Mouse (Mus musculus): ENCODE measurements around the gene Dhcr24. TPM values are rescaled to one million over a fixed set of nuclear protein-coding genes. Genes with fewer than 3 reads are reported as not detected.

Dhcr24 gene
- polyA plus RNA-seq, 1 experiment from 2014 or later = 6.5 TPM

DNA sequence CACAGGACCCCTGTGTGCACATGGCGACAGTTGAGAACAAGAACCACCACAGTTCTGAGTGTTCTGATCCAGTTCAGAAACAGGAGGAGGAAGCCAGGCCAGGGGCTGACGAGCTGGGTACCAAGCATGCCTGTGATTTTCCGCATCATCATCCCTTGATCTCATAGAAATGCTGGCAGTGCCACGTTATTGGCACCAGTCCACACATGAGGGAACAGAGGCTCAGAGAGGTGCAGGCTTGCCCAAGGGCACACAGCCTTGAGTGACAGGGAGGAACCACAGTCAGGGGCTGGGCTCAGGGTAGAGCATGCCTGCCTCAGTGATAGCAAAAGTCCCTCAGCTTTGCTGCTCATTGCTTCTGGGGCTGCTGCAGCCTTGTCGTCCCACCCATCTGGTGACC, 67.0 kb downstream of the Dhcr24 start:
- 66% methylated on average over 5 of the region's 5 CpGs for WGBS (ENCODE audit: insufficient replicate concordance)
- Histone ChIP-seq H3K27me3 (peaks cover 46% of the 10 kb centered on the region), H3K27ac (no peak overlapping the region)

DNA sequence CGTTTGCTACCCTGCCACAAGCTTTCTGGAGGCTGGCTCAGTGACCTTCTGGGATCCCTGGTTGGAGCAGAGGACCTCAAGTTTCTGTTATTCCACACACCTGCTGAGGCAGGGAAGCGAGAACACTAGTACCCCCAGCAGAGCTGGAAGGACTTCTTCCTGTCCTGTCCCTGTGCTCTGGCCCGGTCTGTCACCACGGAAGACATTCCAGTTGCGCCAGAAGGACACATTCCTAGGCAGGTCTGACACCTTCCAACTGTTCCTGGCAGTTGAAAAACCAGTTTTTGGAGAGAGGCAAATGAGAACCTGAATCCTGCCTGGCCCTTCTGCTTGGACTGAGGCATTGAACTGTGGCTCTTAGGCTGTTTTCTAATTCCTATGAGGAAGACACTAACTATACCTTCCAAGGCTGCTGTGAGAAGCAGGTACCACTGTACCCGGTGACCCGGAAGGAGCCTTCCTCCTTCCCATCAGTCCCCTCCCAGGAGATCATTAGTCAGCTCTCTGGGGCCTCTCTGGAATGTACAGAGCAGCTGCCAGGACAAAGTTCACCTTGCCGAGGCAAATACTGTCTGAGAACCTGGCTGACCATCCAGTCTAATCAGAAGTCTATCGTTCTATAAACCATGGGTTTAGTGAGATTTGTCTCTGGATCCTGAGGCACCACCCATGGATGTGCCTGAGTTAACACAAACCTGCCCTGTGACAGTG, 68.0 kb downstream of the Dhcr24 start:
- WGBS (ENCODE audit: insufficient replicate concordance) = 29% methylated on average over 9 of the region's 9 CpGs
- H3K4me3 ChIP-seq (replicated peaks) = no peak overlapping the region
- ATAC-seq (ENCODE audit: low read depth) = no peak
- no peak for DNase-seq
- H3K27me3 ChIP-seq = peaks cover 44% of the 10 kb centered on the region
- no peak overlapping the region for H3K27ac ChIP-seq
- no peak overlapping the region for H3K4me2 ChIP-seq
- H3K9ac ChIP-seq = no peak overlapping the region
- H3K9me3 ChIP-seq (replicated peaks) = no peaks in the 10 kb centered on the region
- H3K36me3 ChIP-seq = no peaks in the 10 kb centered on the region
- H3K4me1 ChIP-seq (replicated peaks) = no peaks in the 10 kb centered on the region

More for the DNA sequence above, 67.0 kb downstream of the Dhcr24 start:
- no peaks in the 10 kb centered on the region for H3K9me3 ChIP-seq (replicated peaks)
- H3K36me3 ChIP-seq = no peaks in the 10 kb centered on the region
- ATAC-seq (ENCODE audit: low read depth) (no peak), DNase-seq (no peak)
- no peaks in the 10 kb centered on the region for H3K4me1 ChIP-seq (replicated peaks)
- H3K4me3 ChIP-seq (replicated peaks) = no peak overlapping the region
- no peak overlapping the region for H3K4me2 ChIP-seq
- H3K9ac ChIP-seq = no peak overlapping the region

DNA sequence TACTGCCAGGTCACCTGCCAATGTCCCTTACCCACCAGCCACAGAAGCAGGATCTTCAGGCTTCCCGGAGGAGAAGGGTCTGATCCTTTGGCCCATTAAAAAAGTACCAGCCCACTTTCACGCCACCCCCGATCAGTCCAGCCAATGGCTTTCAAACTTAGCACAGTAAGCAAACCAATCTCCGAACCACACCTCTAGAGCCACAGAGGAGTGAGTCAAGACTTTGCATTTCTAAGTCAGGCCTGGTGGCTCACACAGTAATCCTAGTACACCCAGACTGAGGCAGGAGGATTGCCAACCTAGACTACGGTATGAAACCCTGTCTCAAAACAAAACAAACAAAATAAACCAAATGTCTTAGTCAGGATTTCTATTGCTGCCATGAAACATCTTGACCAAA, 68.5 kb downstream of the Dhcr24 start:
- H3K27me3 ChIP-seq = peaks cover 40% of the 10 kb centered on the region
- DNase-seq (no peak), ATAC-seq (ENCODE audit: low read depth) (no peak)
- no peak overlapping the region for H3K4me3 ChIP-seq (replicated peaks)
- H3K36me3 ChIP-seq = no peaks in the 10 kb centered on the region
- H3K27ac ChIP-seq = no peak overlapping the region
- WGBS (ENCODE audit: insufficient replicate concordance) = 58% methylated on average over 5 of the region's 5 CpGs
- H3K4me2 ChIP-seq = no peak overlapping the region
- no peaks in the 10 kb centered on the region for H3K4me1 ChIP-seq (replicated peaks)
- no peak overlapping the region for H3K9ac ChIP-seq
- no peaks in the 10 kb centered on the region for H3K9me3 ChIP-seq (replicated peaks)

DNA sequence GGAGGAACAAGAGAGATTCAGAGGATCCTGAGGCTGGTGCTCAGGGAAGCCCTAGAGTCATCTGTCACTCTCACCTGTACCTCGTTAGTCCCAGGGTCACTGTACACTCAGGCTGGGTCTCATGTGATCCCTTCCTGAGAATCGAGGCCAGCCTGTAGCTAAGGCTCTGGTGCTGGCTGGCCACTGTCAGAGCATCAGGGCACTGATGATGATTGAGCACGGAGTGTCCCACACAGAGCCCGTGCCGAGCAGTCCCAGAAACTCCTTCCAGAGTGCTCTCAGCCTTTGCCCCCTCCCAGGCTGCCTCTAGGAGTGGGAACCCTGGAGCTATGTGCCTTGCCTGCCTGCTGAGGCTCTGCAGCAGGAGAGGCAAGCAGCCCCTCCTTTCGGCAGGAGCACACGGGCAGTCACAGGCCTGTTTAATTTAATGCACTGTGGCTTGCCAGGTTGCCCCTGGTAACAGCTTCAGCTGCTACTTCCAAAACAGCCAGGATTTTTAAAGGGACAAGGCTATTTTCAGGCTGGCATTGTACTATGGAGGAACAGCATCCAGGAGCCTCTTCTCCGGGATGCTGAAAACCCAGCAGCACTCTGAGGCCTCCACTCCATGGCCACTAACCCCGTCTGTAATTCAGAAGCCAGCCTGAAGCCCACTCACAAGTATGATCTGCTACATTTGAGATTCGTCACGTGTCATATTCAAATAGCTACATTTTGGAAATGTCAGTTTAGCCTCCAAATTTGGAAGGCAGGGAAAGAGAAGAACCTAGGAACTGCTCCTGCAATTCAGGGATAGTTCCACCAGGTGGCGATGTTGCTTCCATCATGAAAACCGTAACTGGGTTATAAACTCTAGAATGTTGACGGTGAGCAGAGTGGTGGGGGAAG, 69.7 kb downstream of the Dhcr24 start:
- no peak overlapping the region for H3K4me3 ChIP-seq (replicated peaks)
- no peak overlapping the region for H3K4me2 ChIP-seq
- H3K27me3 ChIP-seq = peaks cover 28% of the 10 kb centered on the region
- ATAC-seq (ENCODE audit: low read depth) (no peak), DNase-seq (peak; percentile 58)
- WGBS (ENCODE audit: insufficient replicate concordance) = 31% methylated on average over 14 of the region's 14 CpGs
- no peaks in the 10 kb centered on the region for H3K36me3 ChIP-seq
- H3K4me1 ChIP-seq (replicated peaks) = no peaks in the 10 kb centered on the region
- H3K9me3 ChIP-seq (replicated peaks) = no peaks in the 10 kb centered on the region
- no peak overlapping the region for H3K9ac ChIP-seq
- H3K27ac ChIP-seq = no peak overlapping the region

DNA sequence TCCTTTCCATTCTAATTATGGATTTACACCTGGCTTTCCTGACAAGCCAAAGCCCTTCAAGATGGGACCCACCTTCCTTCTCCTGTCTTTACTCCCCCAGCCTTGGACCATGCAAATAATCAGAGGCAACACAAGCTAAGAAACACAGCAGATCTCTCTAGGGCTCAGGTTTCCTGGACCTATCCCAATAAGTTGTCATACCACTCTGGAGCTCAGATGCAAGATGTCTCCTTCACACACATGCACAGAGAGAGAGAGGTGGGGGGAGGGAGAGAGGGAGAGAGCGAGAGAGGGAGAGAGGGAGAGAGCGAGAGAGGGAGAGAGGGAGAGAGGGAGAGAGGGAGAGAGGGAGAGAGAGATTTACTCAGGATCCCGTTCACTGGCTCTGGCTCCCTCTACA, 71.5 kb downstream of the Dhcr24 start:
- WGBS (ENCODE audit: insufficient replicate concordance) = 47% methylated on average over 1 of the region's 3 CpGs
- Histone ChIP-seq H3K27ac (no peak overlapping the region), H3K4me1 (replicated peaks) (no peaks in the 10 kb centered on the region), H3K9ac (no peak overlapping the region), H3K4me3 (replicated peaks) (no peak overlapping the region), H3K4me2 (no peak overlapping the region), H3K9me3 (replicated peaks) (no peaks in the 10 kb centered on the region), H3K27me3 (peaks cover 18% of the 10 kb centered on the region), H3K36me3 (no peaks in the 10 kb centered on the region)
- ATAC-seq (ENCODE audit: low read depth) (no peak), DNase-seq (no peak)

DNA sequence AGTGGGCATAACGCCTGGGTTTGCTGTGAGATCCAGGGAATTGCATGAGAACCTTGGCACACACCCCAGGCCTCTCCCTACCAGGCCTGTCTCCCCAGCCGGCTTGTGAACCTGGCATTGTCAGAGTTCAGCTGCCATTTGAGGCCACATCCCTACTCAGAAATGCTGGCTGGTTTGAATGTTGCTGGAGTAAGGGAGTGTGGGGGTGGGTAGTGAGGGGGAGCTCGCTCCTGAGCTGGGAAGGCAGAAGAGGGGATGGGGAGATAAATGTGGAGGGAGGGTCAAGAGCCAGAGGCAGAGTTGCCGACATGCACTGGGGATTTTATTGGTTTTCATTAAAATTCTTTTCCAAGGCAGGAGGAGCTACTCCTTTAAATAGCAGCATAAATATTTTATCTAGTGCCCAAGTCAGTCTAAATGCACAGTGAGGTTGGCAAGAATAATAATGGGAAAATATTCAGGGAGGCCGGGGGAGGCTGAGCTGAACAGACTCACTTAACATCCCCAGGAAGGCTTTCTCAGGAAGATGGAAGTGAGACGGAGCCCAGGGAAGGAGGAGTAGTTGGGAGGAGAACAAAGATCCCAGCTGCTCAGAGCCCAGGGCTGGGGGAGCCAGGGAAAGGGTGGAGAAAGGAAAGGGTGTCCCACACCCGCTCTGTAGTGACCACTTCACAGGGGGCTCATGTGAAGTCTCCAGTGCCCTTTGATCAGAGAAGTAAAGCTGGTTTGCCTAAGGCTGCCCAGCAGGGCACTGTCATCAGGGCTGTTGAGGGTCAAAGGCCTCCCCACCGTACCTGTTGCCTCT, 72.6 kb downstream of the Dhcr24 start:
- H3K4me3 ChIP-seq (replicated peaks) = no peak overlapping the region
- H3K4me1 ChIP-seq (replicated peaks) = no peaks in the 10 kb centered on the region
- H3K4me2 ChIP-seq = no peak overlapping the region
- 36% methylated on average over 8 of the region's 8 CpGs for WGBS (ENCODE audit: insufficient replicate concordance)
- no peak for ATAC-seq (ENCODE audit: low read depth)
- H3K9me3 ChIP-seq (replicated peaks) = no peaks in the 10 kb centered on the region
- H3K27ac ChIP-seq = no peak overlapping the region
- H3K9ac ChIP-seq = no peak overlapping the region
- no peak for DNase-seq
- no peaks in the 10 kb centered on the region for H3K36me3 ChIP-seq
- peaks cover 20% of the 10 kb centered on the region for H3K27me3 ChIP-seq

DNA sequence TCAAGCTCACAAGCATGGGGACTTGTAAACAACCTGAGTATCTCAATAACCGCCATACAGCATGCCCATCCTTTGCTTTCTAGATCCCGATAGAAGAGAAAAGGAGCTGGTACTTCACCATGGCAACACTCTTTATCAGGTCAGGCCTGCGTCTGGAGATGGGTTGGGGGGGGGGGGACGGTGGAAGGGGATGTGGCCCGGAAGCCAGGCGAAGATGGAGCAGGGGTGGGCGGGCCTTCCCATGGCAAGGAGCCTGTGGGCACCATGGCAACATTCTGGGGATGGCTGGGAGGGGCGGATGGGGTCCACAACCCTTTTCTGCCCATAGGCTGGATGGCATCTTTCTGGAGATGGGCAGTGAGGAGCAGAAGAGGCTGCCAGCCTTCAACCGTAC, 73.2 kb downstream of the Dhcr24 start:
- Histone ChIP-seq H3K4me3 (replicated peaks) (no peak overlapping the region), H3K36me3 (no peaks in the 10 kb centered on the region), H3K27me3 (peaks cover 20% of the 10 kb centered on the region), H3K4me1 (replicated peaks) (no peaks in the 10 kb centered on the region), H3K27ac (no peak overlapping the region), H3K9me3 (replicated peaks) (no peaks in the 10 kb centered on the region), H3K9ac (no peak overlapping the region), H3K4me2 (no peak overlapping the region)
- 37% methylated on average over 9 of the region's 9 CpGs for WGBS (ENCODE audit: insufficient replicate concordance)
- DNase-seq = no peak
- no peak for ATAC-seq (ENCODE audit: low read depth)

Other genes with a start within 250 kb of the Dhcr24 start
- gene Usp24, start 244.8 kb upstream of the Dhcr24 start, polyA plus RNA-seq (2015; fragmentation: Nextera tagmentation; extraction: Ambion mirVana) = 5.8 and 6.5 TPM in 2 replicates
- gene Pcsk9, start 96.7 kb upstream of the Dhcr24 start, polyA plus RNA-seq (2015; fragmentation: Nextera tagmentation; extraction: Ambion mirVana) = 66.9 and 77.0 TPM in 2 replicates
- not detected in 2 replicates for gene Bsnd, start 68.8 kb upstream of the Dhcr24 start, polyA plus RNA-seq (2015; fragmentation: Nextera tagmentation; extraction: Ambion mirVana)
- 0.24 and 0.30 TPM in 2 replicates for gene Lexm, start 56.2 kb downstream of the Dhcr24 start, polyA plus RNA-seq (2015; fragmentation: Nextera tagmentation; extraction: Ambion mirVana)
- 0.03 and 0.06 TPM in 2 replicates for gene Ttc22, start 61.4 kb downstream of the Dhcr24 start, polyA plus RNA-seq (2015; fragmentation: Nextera tagmentation; extraction: Ambion mirVana)
- 5.4 and 6.7 TPM in 2 replicates for gene Pars2, start 90.0 kb downstream of the Dhcr24 start, polyA plus RNA-seq (2015; fragmentation: Nextera tagmentation; extraction: Ambion mirVana)
- 37.3 and 42.1 TPM in 2 replicates for gene Ttc4, start 117.9 kb downstream of the Dhcr24 start, polyA plus RNA-seq (2015; fragmentation: Nextera tagmentation; extraction: Ambion mirVana)
- 0.06 and 0.15 TPM in 2 replicates for gene Mroh7, start 169.9 kb downstream of the Dhcr24 start, polyA plus RNA-seq (2015; fragmentation: Nextera tagmentation; extraction: Ambion mirVana)
- gene Fam151a, start 172.9 kb downstream of the Dhcr24 start, polyA plus RNA-seq (2015; fragmentation: Nextera tagmentation; extraction: Ambion mirVana) = 0.09 TPM in 1 of 2 replicates, not detected in the other
- gene Acot11, start 244.0 kb downstream of the Dhcr24 start, polyA plus RNA-seq (2015; fragmentation: Nextera tagmentation; extraction: Ambion mirVana) = 5.0 TPM in 2 replicates